Mouse (Mus musculus) liver, adult 2 months (tissue): ENCODE data around the gene Glt8d2.

Experiments used
- CTCF ChIP-seq: fragments of 200-500 bp; IDR thresholded peaks from 2 replicates; pipeline ENCODE4 v1.5.1; 2011; ENCODE audit warnings: low read depth, low read length, control low read depth
- POLR2A ChIP-seq: fragments of 200-500 bp; IDR thresholded peaks from 2 replicates; pipeline ENCODE4 v1.6.1; 2011; ENCODE audit warnings: low read length, control low read depth; ENCODE audit not compliant: insufficient read depth; ENCODE audit errors: extremely low read depth

DNA sequence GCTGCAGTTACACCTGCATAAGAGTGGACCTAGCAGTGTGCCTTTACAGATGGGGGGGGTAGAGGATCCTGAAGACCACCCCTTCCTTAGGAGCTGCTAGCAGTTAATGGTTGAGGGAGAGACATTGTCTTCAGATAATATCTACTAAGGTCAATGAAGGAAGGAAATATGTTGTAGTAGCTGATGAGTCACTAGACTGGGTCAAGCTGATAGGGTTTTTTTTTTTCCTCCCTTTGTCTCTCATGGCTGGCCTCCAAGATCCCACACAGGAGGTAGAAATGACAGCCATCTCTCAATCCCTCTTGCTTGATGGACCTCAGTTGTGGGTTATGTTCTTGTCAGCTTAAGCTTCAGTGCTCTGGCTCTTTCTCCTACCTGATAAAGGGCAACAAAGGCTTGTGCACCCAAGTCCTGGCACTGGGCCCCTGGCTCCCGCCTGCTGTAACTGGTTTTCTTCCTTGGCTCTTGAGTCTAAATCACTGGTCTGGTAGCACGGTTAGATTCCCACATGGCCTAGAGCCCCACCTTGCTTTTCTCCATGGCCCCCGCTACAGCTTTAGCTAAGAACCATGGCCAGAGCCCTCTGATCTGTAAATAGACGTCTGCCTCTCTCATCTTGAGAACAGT, 6.1 kb upstream of the Glt8d2 start:
- TF ChIP-seq POLR2A (no peak), CTCF (no peak)
